Mouse (Mus musculus): ENCODE data around the gene Ap2m1.
"Not testable (repeated sequence)": the region's sequence is repeated elsewhere in the genome, so short reads cannot be mapped to it uniquely, and the experiment has no call there.

Ap2m1 gene

DNA sequence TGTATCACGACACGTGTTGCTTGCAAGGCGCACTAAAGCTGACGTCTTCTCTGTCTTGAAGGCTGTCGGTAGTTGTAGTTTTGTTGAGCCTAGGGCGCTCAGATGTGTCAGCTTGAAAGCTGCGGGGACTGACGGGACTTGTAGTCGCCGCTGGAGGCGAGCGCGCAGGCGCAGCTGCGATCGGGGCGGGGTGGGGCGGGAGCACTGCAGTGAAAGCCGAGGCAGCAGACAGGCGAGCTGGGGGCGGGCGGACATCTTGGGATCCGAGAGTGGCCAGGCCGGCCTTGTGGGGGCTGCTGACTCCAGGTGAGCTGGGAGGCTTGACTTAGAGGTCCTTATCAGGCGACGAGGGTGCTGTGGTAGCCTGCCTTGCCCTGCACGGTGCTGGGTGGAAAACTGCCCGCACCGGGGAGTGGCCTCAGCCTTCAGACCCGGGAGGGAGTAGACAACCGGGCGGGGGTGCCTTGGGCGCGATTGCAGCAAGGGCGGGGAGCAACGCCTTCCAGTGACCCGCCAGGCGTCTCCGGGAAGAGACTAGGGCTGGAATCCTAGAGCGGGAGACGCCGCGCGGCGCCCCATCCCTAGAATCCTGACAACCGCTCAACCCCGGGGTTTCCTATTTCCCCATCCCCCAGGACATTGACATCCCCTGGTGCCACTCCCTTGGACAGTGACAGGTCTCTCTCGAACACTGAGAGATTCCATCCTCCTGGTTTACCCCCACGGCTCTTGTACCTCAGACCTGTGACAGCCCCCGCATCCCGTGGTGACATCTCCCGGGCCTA is at the start of gene Ap2m1:
Gene Ap2m1, plus strand, starts transcription at position 183 of the 785 bp plus-strand sequence.
- DNase-seq (ENCODE audit: low spot score in 2 of 2): peak; percentile 95 to 98

DNA sequence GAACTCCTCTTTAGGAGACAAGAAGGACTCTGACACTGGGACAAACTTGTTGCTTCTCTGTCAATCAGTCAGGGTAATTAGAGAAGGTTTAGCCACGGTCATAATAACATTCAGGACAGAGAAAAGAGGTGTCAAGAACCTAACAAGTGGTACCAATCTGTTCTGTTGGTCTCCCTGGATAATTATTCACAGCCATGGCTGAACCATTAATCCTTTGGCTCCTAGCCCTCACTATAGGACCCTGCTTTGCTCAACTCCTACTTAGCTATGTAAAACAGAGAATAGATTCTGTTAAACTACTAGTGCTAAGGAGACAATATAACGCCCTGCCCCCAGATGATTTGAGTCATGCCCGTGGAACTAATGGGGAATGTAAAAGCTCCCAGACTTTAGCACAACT is 49.2 kb upstream of the Ap2m1 start:
- DNase-seq (ENCODE audit: low spot score in 2 of 2): no peak

DNA sequence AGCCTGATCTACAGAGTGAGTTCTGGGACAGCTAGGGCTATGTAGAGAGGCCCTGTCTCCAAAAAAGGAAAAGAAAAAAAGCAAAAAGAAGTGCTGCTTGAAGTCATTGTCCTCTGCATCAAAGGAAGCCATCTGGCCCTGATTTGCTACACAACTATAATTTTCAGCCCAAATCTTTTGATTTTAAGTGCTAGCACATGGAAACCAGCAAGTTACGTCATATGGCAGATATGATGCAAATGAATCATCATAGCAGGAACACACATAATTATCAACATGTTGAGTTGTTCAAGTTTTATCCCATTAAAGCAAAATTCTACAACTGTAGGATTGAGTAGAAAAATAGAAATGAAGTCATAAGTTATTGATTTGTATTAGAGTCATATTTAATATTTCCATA is 47.1 kb upstream of the Ap2m1 start:
- DNase-seq (ENCODE audit: low spot score in 2 of 2): no peak

DNA sequence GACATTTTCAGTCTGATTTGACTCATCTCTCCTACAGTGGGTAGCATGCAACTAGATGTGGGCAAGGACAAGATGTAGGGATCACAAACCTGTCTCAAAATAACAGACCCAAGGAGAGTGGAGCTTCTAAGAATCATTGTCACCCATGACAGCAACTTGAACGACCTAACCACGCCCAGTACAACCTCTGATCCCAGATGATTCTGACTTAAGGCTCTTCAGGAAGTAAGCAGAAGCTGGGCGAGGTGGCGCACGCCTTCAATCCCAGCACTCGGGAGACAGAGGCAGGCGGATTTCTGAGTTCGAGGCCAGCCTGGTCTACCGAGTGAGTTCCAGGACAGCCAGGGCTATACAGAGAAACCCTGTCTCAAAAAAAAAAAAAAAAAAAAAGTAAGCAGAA is 46.5 kb upstream of the Ap2m1 start:
- DNase-seq (ENCODE audit: low spot score in 2 of 2): not testable (repeated sequence)

DNA sequence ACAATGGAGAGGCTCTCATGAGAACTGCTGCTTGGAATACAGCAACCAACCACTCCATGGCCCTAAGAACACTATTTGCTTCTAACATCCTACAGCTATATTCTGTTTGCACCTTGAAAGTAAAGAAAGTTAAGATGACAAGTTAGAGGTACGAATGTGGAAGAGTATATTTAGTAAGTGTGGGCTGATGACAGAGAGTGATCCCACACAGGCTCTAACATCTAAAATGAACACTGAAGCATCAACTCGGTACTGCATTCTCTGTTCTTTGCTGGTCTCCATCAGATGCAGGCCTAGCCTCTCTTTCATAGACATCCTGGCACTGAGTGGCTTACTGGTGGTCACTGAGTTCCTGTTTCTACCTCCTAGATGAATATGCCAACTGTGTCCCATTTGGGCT is 46.0 kb upstream of the Ap2m1 start:
- no peak for DNase-seq (ENCODE audit: low spot score in 2 of 2)

DNA sequence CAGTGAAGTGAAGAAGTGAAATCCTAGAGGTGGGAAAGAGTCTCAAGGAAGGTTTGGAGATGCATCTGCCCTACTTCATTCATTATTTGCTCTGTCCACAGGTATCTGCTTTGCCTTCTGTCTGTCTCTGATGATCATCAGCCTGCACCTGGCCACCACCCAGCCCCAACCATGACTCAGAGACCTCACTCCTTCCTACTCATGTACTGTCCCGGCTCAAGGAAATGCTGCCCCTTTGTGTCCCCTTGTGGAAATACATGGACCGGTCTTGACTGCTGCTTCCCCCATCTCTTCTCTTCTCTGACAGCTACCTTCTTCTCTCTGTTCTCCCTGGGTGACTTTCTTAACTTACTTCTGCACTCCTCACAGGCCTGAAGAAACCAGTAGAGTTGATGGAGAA is 44.7 kb upstream of the Ap2m1 start:
- no peak for DNase-seq (ENCODE audit: low spot score in 2 of 2)

DNA sequence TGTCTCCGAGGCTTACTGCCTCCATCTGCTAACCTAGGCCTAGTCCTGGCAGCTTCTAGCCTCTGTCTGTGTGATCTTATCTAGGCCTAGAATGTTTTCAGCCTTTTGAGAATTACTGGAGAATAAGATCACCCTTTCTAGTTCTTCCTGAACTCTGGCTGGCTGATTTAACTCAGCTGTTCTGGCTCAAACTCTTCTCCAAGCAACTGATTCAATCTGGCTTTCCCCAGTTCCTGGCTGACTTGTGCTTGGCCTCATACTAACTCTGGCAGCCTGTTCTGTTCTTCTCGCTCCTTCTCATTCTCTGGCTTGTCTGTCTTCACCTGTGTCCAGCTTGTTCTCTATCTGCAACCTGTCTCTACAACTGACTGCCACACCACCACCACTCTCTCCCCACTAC is 44.0 kb upstream of the Ap2m1 start:
- DNase-seq (ENCODE audit: low spot score in 2 of 2): no peak

DNA sequence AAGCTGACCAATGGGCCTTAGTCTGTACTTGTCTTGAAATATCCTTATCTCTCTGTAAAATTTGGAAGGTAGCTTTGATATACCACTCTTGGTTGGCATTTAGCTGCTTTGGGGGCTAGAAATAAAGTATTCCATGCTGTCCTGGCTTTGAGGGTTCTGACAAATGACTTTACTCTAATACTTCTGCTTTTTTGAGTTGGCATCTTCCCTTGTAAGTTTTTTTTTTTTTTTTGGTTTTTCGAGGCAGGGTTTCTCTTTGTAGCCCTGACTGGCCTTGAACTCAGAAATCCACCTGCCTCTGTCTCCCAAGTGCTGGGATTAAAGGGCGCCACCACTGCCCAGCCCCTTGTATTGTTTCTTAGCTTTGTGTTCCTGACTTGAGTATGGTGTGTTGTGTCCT is 41.8 kb upstream of the Ap2m1 start:
- no peak for DNase-seq (ENCODE audit: low spot score in 2 of 2)

DNA sequence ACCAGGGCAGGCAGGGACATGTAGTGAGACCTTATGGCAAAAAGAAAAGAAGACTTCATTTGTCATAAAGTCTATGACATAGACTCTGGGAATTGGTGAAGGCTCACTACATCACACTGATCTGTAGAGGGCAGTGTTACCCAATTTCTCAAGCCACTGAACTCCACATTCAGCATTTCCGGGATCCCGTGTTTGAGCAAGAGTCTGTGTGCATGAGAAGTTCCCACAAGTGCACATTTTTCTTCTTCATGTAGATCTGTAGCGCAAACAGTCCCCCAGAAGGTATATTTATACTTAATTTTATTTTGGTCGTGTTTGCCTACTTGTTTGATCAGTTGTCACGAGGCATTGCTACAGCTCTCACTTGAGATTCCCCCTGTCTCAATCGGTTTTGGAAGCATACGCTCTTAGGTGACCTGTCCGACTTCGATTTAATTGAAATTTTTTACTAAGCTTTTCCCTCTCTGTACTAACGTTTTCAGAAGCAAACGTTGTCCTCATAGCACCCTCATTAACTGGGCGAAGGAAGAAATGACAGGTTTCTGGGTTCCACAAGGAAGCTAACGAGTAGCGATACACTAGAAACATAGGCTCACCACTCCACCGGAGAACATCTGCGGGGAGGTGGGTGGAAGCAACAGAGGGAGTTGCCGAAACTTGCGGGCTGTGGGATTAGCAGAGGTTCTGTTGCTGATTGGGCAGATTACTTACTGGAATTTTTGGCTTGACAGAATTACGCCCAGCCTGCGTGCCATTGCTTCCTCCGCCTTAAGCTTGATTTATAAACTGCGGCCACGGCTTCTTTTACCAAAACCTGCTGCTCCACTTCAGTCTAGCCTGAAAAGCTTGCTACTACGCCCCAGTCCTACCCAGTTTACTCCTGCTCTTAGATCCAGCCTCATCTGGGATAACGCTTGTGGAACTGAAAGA is 38.3 kb upstream of the Ap2m1 start:
- peak; percentile 44 to 57 for DNase-seq (ENCODE audit: low spot score in 2 of 2)

DNA sequence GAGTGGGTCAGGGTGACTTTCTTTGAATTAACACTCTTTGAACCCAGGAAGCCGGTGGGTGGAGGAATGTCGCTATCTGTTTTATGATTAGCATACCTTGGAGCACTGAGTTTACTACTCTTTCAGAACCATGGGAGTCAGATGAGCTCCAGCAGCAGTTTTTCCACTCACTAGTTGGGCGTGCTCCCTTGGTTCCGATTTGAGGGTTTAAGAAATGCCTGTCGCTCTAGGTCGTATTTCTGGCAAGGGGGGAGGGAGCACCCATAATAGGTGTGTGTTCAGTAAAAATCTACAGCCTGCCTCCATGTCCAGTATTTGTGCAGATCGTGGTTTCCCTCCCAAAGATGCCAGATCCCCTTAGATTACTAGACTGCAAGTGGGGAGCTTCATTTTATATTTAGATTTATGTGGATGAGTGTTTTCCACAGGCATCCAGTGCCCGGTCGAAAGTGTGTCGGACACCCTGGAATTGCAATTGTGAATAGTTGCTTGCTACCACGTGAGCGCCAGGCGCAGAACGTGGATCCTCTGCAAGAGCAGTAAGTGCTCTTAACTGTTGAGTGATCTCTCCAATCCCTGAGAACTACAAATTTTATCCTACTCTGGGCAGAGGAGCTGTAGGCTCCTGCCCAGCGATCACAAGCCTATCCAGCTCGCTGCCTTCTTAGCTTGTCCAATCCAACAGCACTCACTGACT is 37.1 kb upstream of the Ap2m1 start:
- DNase-seq (ENCODE audit: low spot score in 2 of 2): no peak

DNA sequence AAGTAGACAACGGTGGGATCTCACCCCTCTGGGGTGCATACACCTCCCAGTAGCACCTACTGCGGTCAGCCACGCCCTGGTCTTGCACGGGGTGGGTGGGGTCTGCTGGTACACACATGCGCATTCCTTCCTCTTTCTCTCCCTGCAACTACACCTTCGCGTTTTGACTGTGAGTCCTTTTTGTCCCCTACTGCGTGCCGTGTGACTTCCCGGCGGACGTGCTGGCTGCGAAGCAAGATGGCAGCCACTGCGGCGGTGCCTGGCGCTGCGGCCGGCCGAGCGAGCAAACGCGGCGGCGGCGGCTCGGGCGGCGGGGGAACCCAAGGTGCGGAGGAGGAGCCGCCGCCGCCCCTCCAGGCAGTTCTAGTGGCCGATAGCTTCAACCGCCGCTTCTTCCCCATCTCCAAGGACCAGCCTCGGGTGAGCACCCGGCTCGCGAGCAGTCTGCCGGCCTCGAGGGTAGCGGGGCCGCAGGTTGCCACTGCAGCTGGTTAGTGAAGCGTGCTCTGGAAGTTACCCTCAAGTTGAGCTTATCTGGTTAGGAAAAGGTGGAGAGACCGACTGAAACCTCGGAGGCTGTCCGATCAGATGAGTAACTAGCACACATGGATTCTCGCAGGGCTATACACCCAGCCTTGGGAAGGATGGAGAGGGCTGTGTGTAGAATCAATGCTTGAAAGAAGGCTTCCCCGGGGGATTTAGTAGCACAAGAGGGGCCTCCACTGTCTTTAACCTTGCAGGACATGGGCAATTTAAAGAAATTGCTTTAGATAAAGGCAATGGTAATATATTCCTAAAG is 36.4 kb upstream of the Ap2m1 start, which contains the start of gene Eif2b5:
Gene Eif2b5, plus strand, starts transcription at position 141 of the 799 bp plus-strand sequence.
- peak; percentile 91 to 93 for DNase-seq (ENCODE audit: low spot score in 2 of 2)

DNA sequence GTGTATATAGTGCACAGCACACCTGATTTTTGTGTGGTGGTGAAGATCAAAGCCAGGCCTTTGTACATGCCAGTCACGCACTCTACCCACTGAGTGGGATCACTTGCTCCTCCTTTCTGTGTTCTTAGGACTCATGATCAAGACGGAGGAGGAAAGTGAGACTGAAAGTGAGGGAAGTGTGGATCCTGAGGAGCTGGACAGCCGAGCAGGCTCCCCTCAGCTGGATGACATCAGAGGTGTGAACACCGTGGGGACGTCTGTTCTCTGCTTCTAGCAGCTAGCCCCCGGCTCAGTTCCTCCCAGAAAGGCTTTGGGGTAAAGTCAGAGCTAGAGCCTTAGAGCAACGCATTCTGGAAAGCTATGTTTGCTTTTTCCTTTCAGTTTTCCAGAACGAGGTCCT is 29.3 kb upstream of the Ap2m1 start:
- DNase-seq (ENCODE audit: low spot score in 2 of 2): peak in 1 of 2 experiments; percentile 50

DNA sequence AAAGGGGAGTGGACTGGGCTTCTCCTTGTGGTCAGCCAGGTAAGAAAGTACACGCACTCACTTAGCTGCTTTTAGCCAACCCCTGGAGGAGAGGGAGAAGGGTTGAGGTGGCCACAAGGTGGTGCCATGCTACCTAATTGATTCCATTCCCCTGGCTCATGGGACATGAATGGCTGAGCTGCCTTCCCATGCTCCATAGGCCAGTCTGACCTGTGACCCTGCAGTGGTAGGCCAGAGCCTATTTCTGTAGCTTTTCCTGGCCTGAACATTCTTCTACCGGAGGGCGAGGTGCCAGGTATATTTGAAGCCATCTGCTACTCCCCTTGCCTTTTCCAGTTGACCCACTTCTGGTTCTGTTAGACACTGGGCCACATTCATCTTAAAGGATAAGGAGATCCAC is 25.9 kb upstream of the Ap2m1 start:
- no peak for DNase-seq (ENCODE audit: low spot score in 2 of 2)

DNA sequence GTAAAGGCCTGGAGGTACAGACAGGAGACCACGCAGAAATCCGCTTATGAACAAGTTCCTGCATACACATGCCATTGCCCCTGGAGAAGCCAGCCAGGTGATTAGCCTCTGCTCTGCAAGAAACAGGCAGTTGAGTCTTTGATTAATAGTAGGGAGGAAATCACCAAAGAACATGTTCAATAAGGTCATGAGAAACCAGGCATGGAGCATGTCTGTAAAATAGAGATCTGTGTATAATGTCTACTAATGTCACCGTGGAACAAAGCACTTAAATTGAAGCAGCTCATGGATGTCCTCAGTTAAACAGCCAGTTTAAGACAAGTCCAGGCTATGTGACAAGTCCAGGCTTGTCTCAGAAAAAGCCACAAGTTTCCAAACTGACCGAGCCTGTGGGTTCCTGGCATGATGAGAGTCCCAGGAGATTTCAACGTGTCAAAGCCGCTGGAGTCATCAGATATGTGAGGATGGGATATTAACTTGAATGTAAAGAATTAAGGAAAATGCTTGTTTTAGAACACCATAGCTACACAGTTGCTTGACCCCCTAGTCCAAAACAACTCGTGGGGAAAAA is 23.9 kb upstream of the Ap2m1 start:
- no peak for DNase-seq (ENCODE audit: low spot score in 2 of 2)

DNA sequence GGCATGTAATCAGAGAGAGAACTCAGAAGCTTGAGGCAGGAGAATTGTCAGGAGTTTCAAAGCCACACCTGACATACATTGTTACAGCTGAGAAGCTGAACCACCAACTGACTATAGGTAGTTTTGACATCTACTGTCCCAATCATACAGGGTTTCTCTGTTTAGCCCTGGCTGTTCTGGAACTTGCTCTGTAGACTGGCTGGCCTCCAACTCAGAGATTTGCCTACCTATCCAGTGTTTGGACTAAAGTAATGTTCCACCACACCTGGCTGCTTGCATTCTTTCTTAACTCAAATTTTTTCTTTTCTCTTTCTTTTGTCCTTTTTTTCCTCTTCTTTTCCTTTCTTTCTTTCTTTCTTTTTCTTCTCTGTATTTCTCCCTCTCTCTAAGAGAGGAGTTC is 19.2 kb upstream of the Ap2m1 start:
- DNase-seq (ENCODE audit: low spot score in 2 of 2): no peak

DNA sequence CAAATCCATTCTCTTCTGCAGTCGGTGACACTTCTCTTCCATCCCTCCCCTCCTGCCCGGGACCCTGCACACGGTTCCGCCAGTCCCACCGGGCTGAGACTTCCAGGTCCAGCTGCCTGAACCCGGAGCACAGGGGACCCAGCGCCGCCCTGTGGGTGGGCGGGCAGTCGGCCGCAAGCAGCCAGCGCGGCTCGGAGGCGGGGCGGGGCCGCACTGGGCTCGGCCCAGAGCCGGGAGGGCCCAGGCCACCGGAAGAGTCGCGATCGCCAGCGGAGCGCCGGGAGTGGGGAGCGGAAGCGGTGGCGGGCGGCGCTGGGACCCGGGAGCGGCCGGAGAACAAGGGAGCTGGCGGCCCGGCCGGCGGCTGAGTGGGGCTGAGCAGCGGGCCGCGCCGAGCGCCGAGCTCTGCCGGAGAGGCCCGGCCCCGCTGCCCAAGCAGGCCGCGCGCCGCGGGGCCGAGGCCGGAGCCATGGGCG is 18.5 kb upstream of the Ap2m1 start, which contains the start of gene Dvl3:
Gene Dvl3, plus strand, starts transcription at position 257 of the 476 bp plus-strand sequence.
- DNase-seq (ENCODE audit: low spot score in 2 of 2): peak; percentile 79 to 84

DNA sequence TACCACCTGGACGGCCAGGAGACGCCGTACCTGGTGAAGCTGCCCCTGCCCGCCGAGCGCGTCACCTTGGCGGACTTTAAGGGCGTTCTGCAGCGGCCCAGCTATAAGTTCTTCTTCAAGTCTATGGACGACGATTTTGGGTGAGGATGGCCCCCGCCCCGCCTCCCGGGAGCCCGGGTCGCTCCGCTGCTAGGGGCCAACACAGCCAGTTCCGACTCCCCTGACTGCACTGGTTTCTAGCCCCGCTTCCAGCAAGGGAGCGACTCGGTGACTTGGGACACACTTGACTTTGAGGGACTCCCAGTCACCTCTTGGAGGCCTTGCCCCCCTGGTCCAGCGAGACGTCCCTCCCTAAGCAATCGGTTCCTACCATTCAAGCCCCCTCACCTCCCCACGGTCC is 18.1 kb upstream of the Ap2m1 start:
- no peak for DNase-seq (ENCODE audit: low spot score in 2 of 2)

DNA sequence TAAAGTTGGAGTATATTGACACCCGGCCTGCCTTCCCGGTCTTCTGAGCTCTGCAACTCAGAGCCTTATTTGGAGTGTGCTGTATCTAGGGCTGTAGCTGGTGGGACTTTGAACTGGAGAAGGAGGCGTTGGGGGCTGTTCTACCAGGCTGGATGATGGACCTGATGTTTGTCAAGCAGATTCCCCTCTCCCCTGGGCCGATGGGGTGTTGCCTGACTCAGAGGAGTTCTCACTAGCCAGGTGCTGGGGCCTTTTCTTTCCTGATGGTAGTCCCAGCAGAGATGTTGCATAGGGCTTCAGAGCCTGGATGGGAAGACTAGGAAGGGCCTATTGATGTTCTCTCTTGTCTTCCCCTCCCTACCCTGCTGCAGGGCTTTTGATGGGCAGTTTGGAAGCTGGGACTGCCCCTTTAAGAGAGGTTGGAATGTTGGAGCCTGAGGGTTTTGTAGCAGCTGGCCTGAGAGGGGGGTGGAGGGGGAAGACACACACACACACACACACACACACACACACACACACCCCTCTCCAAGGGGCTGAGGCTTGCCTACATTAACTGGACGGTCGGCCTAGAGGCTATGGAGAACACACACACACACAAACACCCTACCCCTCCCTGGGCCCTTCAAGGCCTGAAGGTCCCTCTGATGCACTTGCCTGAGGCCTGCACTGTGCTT is 17.4 kb upstream of the Ap2m1 start:
- no peak for DNase-seq (ENCODE audit: low spot score in 2 of 2)

DNA sequence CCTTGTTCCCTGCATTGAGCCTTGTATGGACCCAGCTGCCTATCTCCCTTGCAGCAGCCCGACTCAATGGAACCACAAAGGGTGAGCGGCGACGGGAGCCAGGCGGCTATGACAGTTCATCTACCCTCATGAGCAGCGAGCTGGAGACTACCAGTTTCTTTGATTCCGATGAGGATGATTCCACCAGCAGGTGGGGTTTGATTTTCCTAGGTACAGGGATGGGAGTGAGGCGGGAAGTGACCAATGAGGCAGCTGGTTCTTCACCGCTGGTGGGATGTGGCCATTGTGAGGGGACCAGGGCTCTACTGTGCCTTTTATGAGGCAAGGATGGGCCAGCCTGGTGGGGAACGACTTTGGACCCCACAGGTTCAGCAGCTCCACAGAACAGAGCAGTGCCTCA is 11.4 kb upstream of the Ap2m1 start:
- DNase-seq (ENCODE audit: low spot score in 2 of 2): no peak

DNA sequence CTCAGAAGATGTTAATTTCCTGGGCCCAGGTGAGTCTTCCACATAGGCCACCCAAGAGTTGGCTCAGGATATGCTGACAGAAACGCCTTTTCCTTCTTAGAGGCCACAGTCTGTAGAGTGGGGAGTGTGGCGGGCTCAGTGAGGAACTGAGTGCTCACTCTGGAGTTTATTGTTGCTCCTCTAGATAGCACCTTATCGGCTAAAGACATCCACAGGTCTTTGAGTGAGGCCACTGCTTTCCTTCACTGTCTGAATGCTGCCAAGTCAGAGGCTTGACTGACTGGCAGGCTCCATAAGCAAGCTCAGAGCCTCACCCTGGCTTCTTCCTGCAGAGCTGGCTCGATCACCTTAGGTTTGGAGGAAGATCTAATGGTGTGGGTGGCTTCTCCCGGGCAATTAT is 6.5 kb upstream of the Ap2m1 start:
- DNase-seq (ENCODE audit: low spot score in 2 of 2): no peak
